Mouse (Mus musculus): ENCODE results near the gene Mrps27.

Mrps27 gene

GRCm38 (mm10) chr13:99352758-99353489 lies 8.3 kb downstream of the Mrps27 start:
- DNase-seq: peak; percentile 95 to 98

GRCm38 (mm10) chr13:99353490-99353851 lies 8.9 kb downstream of the Mrps27 start:
- no peak for DNase-seq

DNA sequence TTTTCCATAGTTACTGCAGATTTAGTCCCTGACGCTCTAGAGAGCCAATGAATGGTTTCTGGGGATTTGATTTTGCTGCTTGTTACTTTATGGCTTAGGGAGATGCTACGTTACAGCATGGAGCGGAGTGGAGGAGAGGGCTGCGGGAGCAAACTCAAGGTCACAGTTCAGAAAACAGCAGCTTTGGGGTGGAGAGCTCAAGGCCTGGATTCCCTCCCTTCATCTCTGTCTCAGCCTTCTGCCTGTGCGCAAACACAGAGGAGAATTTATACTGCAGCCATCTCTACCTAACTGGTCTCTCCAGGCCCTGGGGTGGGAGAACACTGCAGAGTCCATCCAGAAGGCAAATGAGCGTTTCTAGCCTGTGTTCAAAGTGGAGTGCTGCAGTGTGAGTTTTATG lies 10.5 kb downstream of the Mrps27 start:
- no peak for DNase-seq

GRCm38 (mm10) chr13:99355861-99356260 lies 11.3 kb downstream of the Mrps27 start:
- no peak for DNase-seq

DNA sequence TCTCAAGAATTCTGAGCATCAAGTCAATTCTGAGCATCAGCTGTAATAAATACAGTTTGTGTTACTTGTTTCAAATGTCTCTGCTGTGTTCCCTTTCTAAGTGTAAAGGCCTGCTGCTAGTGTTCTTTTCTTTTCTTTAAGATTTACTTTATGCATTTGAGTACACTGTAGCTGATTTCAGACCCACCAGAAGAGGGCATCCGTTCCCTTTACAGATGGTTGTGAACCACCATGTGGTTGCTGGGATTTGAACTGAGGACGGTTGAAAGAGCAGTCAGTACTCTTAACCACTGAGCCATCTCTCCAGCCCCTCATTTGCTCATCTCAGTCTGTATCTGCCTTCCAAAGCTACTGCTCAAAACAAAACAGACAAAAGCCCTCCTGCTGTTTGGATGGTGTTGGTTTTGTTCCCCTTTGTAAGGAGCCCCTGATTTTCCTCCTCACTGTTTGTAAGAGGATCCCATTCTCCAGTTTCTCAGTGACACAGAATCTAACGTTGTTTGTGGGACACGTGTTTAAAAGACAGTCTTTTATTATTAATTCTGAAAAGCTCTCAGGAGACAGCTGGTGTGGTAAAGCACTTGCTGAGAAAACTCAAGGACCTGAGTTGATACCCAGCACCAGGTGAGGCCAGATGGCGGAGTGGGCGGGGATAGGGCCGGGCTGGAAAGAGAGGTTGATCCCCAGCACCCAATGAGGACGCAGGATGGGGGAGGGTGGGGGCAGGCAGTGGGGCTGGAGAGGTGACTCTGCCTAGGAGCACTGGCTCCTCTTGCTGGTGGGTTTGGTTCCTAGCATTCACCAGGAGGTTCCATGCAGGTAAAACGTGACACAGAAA lies 12.1 kb downstream of the Mrps27 start:
- DNase-seq: no peak

DNA sequence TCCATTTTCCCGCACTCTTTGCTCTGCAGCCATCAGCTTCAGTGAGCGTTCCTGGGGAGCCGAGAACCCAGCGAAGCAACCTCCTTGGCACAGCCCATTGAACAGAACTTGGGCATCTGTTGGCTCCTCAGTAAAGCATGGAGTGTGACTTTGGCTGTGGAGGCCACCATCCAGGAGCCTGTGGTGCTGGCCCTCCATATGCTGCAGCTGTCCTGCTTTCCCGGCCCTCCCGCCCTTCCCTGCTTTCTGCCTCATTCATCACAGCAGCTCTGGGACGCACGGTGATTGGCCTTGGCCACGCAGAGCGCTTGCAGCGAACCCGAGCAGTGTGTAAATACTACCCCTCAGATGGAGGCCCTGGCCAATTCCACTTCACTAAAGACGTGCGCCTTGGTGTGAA lies 14.3 kb downstream of the Mrps27 start:
- DNase-seq: no peak

DNA sequence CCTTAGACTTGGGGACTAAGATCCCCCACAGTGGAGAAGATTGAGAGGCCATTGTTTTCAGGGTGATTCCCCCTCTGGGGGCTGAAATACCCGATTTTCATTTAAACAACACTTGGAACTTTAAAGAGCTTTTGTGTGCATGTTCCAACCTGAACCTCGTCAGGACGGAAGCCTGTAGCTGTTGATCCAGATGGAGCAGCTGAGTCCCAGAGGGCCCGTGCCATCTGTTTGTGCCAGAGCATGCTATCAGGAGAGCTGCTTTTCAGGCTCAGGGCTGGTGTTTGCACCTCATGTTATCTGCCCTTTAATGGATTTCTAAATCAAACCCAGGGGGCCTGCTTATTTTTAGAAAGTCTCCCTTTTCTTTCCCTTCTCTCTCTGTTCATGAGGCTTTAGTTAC lies 19.3 kb downstream of the Mrps27 start:
- no peak for DNase-seq

DNA sequence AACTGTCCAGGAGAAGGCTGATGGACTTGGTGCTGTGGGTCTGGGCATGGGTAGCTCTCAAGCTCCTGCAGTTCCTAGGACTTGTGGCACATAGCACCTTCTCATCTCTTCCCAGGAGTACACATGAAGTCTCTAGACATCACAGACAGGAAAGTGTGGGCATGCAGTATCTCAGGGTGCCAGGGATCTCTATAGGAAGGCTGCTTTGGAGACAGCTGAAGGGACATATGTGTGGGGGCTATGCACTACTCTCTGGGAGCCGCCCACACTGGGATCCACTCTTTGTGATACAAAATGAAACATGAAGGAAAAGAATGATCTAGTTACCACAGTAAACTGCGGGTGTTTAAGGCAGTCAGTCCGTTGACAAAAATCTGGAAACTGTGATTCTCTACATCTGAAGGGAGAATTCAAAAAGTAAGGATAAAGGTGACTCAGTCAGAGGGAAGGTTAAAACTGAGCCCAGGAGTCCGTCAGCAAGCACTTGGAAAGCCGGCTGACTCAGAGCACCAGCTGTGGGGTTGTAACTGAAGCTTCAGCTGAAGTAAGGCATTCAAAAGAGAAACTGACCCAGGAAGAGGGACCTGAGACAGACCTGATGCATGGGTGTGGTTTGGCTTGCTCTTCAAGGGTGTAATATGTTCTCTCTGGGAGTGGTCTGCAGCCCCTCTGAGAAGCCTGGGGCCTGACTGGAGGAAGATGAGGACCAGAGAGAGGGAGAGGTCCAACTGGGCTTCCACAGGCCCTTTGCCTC lies 22.0 kb downstream of the Mrps27 start:
- no peak for DNase-seq

GRCm38 (mm10) chr13:99367554-99368174 lies 23.1 kb downstream of the Mrps27 start:
- no peak for DNase-seq

- DNase-seq: no peak
Observed at GRCm38 (mm10) chr13:99369103-99369502, 24.5 kb downstream of the Mrps27 start.

DNA sequence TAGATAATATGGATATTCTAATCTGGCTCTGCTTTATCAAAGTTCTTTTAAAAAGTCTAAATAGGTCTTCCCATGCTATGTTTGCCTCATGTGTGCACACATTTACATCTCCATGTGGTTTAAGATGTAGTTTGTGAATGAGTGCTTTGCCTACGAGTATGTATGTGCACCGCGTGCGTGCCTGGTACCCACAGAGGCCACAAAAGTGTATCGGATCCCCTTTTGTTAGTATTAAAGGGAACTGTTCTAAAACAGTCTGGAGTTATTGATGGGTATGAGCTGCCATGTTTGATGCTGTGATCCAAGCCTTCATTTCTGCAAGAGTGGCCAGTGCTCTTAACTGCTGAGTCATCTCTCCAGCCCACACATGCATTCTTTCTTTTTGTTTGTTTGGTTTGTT lies 26.7 kb downstream of the Mrps27 start:
- no peak for DNase-seq

DNA sequence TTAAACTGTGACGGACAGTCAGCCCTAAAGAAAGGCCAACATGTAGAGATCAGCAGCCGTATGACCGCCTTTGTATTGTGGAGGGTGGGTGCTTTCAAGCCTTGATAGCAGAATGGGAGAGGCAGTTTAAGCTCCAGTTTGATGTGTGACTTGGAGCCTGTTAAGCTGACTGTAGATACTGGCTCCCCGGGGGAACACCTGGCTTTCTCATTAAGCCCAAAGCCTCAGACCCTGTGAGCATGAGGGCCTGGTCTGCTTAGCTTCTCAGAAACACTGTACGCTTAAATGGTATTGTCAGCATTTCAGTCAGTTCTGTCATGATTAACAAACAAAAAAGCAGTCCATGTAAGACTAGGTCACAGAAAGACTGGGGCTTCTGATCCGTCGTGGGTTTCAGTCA lies 29.1 kb downstream of the Mrps27 start:
- no peak for DNase-seq

DNA sequence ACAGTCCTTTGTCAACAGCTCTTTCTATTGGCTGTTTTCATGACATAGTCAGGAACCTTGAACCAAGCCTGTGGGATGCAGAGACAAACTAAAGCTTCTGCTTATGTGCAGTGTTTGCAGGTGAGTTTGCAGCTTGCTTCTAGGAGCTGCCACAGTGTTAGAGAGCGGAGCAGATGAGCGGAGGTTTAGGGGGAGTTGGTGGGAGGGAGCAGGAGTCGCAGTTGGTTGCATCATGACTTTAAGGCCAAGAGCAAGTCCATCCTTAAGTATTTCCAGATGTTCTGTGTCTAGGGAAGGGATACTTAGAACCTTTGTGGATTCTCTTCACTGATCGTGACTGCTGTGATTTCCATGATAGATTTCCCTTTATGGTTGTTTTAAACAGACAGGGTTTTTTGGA lies 29.6 kb downstream of the Mrps27 start:
- DNase-seq: no peak

GRCm38 (mm10) chr13:99375550-99375949 lies 31.0 kb downstream of the Mrps27 start:
- DNase-seq: peak; percentile 45 to 81

DNA sequence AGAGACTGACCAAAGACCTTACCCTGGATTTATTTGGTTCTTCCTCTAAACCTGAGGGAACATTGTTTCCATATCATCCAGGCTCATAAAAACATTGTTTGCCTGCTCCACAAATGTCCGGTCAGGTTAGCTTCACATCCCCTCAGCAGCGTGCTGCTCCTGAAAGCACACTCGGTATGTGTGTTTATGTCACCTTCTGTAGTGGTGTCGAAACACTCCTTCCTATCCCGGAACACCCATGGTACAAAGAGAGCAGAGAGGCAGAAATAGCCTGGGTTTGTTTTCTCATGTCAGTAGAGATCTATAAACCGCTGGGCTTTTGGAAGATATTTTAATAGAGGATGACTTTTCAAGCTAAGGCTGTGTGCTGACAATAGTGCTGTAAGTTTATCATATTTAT lies 32.5 kb downstream of the Mrps27 start:
- DNase-seq: no peak

GRCm38 (mm10) chr13:99378223-99378622 lies 33.6 kb downstream of the Mrps27 start:
- DNase-seq: no peak

DNA sequence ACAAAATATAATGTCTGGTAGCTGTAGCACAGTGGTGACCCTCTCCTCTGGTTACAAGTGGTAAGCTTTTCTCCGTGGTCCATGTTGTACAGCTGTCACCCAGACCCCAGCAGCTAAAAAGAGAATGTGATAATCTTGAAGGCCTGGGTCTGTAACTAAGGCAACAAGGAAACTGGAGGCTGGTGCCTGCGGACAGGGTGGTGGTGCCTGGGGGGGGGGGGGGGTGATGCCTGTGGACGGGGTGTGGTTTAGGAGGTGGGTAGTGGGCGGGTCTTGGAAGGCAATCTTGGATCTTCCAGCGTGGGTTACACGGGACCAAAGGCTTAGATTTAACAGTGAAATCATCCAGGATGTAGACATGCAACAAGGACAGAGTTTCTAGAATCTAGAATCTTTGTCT lies 37.8 kb downstream of the Mrps27 start:
- no peak for DNase-seq

DNA sequence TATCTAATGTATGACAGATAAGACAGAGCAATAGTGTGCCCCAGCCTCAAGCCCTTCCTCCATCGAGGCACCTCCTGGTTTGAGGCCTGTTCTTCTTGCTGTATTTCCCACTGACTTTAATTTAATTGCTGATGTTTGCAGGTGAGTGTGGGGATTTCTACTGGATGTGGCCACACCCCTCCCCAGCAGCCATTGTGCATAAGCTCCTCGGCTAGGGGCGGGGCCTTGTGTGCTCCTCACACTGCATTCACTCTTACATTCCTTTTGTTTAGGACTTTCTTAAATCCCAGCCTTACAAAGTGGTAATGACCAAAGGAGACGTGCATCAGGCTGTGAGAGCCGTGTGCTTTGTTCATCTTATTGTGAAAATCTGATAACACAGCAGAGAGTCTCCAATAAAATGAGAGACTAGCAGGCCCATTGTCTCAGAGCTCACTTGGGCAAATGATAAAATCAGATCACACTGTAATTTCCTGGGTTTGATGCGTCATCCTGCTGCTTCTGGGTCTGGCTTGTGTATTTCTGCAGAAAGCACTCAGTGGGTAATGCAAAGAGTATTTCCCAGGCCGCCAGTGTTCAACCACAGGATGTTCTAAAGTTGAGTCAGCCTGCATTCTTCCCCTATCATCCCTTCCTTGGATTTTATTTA lies 40.1 kb downstream of the Mrps27 start:
- DNase-seq: no peak

DNA sequence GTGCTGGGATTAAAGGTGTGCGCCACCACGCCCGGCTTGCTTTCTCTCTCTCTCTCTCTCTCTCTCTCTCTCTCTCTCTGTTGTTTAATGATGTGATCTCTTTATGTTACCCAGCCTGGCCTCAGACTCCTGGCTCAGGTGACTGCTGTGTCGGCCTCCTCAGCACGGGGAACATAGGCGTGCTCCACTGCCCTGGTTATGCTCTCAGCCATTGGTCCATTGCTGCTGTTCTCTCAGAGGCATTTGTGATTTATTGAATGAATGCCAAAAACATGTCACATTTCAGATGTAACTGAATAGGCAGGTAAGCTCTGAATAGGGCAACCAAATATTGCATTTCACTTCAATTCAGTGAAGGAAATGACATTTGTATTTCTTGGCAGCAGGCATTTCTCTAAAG lies 41.3 kb downstream of the Mrps27 start:
- DNase-seq: no peak

- no peak for DNase-seq
Observed at GRCm38 (mm10) chr13:99386341-99386740, 41.8 kb downstream of the Mrps27 start.

DNA sequence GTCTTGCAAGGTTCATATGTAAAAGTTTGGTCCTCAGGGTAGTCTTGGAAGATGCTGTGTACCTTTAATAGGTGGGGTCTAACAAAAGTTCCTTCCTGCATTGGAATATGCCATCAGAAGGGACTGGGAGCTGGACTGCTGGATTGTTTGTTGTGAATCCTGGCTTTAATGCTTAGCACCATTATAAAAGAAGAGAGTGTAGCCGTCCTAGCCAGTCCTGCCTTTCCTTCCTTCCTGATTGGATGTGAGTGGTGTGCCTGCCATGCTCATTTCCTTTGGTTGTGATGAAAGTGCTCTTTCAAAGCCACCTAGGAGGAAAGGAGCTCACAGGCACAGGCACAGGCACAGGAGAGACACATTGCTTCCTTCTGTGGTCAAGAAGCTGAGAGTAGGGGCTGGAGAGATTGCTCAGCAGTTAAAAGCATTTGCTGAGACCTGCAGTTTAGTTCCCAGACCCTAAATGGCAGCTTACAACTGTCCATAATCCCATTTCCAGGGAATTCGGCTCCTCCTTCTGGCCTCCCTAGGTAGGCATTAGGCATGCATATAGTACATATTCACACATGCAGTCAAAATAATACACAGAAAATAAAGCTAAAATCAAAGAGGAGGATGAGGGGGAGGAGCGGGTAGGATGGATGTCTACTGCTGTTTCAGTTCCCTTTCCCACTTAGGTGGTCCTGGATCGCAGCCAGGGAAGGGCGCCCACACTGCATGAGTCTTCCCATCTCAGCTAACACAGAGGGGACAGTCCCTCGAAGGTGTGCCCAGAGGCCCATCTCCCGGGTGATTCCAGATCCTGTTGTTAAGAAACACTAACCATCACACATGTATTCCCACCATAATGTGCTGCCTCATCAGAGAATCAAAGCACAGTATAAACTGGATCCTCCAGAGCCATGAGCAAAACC lies 43.6 kb downstream of the Mrps27 start:
- no peak for DNase-seq

DNA sequence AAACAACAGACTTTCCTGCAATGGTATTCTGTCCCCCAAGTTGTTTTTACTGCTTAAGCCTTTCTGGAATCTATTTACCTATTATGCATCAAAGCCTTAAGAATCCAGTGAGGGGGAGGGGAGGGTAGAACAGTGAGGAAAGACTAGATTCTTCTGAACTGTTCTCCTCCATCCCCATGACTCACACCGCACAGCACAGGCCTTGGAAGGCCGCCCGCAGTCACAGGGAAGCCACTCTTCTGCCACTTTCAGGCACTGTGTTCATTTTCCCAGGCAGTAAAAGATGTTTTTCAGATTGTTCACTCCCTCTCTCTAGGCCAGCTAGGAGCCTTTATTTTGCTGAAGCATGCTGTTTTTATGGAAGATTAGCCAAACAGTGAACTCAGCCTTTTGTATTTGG lies 46.8 kb downstream of the Mrps27 start:
- peak in 1 of 2 experiments; percentile 15 for DNase-seq

Data from kidney, adult 8-10 months (tissue).